Mouse (Mus musculus): Measurements from ENCODE around the gene Cd5. TPM values are rescaled to one million over a fixed set of nuclear protein-coding genes. Genes with fewer than 3 reads are reported as not detected.

The Cd5 gene
- total RNA-seq, 2 experiments from 2014 or later: 0.26 to 0.29 TPM

DNA sequence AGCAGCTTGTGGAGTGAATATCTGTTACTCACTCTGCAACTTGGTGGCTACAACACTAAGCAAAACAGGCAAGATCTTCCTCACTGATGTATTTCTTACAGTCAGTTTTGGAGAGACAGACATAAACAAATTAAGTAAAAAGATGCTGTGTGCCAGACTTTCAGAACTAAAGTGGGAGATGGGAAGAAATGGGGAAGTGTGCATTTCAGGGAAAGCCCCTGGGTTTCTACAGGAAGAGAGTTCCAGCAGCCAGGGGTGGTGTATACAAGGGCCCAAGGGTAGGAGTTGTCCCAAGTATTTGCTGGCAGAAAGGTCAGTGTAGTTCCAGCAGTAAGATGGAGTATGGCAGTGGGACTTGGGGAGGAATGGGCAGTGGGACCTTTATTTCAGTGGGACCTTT, 20.7 kb upstream of the Cd5 start:
- no peak for DNase-seq (ENCODE audit: low spot score in 2 of 2)

DNA sequence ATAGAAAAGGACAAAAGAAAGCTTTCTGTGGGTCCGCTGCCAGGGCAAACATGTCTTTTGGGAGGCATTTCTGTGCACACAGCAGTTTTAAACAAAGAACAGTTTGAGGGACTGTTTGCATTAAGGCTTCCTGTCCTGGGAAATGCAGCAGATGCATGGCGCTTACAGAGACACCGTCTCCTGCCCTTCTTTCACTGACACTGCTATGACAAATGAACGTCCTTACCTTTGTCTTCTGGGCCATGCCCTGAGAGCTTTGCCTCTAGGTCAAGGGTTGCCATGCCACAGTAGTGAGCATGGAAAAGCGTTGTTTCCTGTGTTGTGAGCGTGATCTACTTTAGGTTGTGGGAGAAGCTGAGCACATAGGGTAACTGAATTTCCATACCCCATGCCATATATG, 19.9 kb upstream of the Cd5 start:
- no peak for DNase-seq (ENCODE audit: low spot score in 2 of 2)

DNA sequence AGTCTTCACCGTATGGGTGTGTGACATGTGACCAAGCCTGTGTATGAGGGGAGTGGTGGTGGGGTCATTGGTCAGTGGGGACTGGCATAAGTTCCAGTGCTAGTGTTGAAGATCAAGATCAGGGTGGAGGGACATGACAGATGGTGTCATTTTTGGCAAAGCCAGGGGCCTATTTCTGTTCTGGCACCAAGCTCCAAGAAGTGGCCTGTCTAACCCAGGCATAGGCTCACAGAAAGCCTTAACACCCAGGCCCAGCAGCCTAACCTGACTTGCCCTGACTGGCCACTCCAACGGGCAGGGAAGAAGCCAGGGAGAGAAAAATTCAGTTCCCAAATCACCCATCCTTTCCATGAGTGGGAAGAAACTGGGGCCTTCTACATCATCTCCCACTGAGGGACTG, 18.7 kb upstream of the Cd5 start:
- no peak for DNase-seq (ENCODE audit: low spot score in 2 of 2)

DNA sequence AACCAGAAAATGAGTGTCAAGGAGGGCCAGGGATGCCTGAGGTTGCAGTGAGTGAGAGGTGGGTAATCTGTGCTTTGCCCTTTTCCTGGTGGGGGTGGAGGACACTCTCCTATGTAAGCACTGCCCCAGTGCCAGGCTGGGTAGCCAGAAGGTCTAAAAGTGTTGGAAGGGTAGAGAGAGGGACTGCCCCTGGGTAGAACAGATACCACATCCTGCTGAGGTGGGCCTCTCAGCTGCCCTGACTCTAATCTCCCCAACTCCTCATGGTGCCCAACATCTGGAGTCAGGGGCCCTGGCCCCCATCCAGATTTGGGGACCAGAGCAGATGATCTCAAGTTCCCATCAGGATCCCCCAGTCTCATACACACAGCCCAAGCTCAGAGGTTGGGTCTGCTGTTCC, 18.3 kb upstream of the Cd5 start:
- no peak for DNase-seq (ENCODE audit: low spot score in 2 of 2)

DNA sequence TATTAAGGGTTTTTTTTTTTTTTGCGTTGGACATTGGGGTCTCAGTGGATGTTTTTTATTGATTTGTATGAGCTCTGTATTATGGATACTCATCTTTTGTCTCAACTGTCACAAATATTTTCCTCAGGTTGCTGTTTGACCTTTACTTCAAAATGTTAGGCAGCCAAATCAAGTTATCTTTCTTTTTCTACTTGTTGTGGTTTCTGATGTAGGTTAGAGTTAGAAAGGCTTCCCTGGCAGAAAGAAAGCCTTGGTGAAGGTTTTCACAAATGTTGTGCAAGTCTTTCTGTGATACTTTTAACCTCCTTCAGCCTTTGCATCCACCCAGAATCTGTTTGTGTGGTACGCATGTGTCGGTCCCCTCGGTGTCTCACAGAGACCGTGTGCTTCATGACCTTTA, 13.8 kb upstream of the Cd5 start:
- no peak for DNase-seq (ENCODE audit: low spot score in 2 of 2)

DNA sequence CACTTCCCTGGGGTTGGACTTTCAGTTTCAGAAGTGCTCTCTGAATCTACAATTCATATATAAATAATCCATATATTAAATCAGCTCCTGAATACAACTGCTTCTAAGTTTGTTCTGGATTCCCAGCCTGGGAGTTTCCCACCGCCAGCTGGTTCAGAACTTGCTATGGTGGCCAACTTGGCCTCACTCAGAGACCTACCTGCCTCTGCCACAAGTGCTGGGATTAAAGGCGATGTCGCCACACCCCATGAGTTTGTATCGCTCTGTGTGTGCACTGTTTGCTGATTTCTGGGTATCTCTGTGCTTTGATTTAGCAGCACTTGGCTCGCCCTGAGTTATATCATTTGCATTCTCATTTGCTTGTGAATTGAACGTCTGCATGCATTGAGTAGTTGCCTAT, 13.3 kb upstream of the Cd5 start:
- DNase-seq (ENCODE audit: low spot score in 2 of 2): no peak

DNA sequence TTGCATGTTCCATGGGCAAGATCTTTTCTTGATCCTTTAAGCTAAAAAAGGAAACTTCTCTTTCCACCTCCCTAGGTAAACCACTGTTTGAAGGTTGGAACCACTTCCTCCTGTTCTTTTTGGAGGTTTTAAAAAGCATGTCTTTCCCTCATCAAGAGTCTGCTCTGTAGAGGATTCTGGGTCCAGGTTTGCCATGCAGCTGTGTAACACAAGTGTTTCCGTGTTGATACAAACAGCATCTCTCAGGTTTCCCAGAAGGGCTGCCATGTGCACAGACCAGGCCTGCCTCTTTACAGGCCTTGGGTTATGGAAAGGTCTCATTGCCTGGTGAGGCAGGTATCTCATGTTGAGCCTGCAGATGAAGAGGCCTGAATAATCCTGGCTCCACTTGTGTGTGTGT, 12.8 kb upstream of the Cd5 start:
- DNase-seq (ENCODE audit: low spot score in 2 of 2): no peak

DNA sequence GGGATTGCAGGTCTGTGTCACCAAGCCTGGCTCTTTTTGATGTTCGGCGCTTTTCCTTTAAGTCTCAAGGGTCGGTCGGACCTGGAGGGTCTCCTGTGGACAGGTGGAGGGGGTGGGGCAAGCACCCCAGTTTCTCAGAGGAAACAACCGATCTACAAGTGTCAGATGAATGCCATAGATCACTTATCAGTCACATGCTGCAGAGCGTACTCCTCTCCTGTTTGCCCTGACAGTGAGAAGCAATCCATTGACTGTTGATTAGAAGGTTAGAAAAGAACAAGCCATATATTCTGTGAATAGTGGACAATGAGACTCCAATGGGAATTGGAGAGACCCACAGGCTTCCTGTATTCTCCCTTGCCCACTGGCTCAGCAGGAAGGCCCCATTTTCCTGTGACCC, 11.4 kb upstream of the Cd5 start:
- DNase-seq (ENCODE audit: low spot score in 2 of 2): no peak

DNA sequence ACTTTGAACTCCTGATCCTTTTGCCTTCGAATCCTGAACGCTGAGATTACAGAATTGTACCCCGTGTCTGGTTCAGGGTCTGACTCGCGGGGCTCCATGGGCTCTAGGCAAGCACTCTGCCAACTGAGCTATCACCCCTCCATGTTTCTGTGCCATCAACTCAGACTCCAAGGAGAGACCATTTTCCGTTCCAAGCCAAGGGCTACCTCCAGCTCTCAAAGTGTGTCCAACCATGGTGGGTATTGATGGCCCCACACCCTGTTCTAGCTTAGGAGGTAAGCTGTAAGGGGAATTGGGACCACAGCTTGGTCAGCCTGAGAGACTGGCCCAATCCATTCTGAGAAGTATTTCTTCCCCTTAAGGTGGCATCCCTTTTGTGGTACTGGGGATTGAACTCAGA, 10.5 kb upstream of the Cd5 start:
- DNase-seq (ENCODE audit: low spot score in 2 of 2): no peak

DNA sequence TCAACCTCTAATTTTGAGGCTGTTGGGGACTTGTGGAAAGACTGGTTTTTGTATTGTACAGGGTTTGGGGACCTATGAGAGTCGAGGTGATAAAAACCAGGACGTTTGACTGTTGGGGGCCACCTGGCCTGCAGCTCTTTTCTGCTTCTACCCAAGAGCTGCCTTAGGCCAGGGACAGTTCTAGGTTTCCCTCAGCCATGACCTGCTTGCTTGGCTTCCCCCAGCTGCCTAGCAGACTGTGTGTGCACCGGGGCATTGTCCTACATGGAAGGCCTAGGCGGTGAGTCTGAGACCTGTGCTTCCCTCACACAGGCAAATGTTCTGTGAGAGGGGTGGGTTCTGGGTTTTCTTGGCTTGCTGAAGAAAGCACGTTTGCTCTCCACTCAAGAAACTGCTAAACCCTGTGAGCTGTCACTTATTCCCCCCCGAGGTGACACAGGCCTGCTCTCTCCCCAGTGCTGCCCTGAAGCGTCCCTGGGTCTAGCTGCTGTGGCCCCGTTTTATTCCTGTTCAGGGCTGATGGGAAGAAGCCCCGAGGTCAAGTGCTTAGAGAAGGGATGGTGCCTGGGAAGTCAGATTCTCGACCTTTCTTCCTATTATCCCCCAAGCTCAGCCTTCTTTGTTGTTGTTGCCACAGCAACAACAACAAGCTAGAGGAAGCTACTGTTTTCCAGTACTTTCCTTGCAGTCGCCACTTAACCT, 9.8 kb upstream of the Cd5 start:
- DNase-seq (ENCODE audit: low spot score in 2 of 2): no peak

DNA sequence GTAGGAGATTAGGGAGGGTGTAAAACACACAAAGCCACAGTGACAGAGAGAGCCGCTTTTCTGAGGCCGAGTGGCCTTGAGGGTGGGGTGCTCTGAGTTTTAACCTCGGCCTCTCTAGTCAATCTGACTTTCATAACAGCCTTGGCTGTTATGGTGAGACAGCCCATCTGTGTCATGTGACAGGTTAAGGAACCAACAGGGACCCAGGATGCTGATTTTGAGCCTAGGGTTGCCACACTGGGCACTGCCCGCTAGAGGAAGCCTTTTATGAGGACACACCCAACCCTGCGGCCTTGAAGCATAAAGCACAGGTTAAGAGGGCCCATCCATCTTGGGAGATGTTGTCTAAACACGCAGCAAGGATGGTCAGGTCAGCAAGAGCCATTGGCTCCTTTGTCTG, 8.9 kb upstream of the Cd5 start:
- DNase-seq (ENCODE audit: low spot score in 2 of 2): no peak

DNA sequence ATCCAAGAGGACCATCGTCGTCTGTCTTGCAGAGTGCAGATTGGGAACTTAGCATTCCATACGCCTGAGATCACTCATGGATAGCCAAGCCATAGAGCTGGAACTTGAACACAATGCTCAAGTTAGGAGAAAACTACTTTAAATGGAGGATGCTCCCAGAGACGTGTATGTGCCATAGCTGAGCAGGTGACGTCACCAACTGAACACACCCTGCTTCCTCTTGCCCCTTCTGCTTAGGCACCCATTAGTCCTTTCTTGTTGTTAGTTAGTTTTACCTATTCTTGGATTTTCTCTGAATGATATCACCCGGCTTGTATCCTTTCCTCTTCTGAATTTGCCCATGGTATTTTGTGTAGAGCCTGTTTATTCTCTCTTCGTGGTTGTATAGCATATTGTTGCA, 8.4 kb upstream of the Cd5 start:
- DNase-seq (ENCODE audit: low spot score in 2 of 2): no peak

DNA sequence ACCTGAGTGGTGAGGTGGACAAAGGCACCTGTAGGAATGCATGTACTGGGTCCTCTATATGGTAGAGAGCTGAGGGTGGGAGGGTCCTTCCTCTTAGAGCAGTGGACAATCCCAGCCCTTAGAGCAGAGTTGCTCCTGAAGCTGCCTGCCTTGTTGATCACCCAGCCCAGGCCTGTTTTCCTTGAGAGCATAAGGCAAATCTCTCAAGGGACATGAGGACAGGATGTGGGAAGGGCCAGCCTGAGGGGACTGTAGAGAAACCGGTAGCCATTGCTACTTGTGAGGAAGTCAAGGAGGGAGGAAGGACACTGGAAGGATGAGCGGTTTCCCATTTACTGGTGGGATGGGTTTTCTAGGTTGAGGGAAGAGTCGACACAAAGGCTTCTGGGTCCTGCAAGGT, 3.8 kb upstream of the Cd5 start:
- DNase-seq (ENCODE audit: low spot score in 2 of 2): no peak

DNA sequence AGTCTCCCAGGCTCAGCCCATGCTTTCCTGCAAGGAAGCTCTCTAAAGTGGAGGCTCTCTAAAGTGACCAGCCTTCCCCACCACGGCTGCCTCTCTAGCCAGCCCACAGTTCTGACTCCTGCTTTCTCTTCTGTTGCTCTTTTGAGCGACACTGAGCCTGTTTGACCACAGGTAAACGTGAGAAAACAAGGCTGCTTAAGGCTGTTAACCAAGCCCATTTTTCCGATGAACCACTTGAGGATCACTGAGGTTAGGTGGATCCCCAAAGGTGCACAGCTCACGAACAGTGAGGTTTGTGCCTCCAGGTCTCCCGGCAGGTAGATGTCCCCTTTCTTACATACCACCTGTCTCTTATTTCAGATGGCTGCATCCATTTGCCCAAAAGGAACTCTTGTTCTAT, 3.3 kb upstream of the Cd5 start:
- DNase-seq (ENCODE audit: low spot score in 2 of 2): no peak

DNA sequence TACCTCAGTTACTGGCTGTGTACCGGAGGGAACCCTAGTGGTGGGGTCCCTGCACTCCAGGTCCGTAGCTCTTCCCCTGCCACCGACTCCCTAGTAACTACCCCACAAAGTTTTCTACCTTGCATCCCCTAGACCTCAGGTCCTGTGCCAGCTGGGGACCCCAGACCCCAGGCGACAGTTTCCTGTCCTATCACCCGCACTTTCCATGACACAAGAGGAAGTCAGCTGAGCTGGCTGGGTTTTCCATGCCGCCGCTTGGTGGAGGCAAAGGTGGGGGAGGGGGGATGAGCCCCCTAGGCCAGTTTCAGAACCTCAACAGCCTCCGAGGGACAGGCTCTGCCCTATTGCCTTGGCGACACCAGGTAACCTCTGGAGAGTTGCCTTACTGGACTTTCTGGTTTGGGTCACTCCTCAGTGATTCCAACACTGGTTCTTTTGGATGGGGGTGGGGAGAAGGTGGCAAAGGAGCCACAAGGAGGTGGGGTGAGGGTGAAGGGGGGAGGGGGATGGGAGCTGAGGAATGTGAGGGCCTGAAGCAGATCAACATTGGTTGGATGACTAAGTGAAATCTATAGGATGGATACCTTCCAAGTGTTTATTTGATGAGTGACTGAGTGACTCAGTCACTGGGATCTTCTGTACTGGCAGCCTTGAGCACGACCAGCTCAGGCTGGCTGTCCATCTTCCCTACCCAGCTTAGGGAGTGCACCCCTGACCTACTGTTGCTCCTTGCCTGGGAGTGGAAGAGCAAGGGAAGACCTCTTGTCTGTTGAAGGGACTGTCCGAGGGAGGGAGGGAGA, 2.0 kb upstream of the Cd5 start:
- no peak for DNase-seq (ENCODE audit: low spot score in 2 of 2)

DNA sequence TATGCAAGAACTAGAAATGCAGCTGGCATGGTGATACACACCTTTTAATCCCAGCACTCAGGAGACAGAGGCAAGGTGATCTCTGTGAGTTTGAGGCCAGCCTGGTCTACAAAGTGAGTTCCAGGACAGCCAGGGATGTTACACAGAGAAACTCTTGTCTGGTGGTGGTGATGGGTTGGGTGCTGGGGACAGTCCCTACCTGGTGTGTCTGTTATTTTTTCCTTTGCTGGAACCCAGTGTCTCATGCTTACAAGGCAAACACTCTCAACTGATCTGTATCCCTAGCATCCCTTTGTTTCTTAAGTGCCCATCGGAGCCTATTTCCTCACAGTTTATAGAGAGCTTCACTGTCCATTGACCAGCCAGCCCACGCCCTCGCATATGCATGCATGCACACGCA, 1.1 kb upstream of the Cd5 start:
- no peak for DNase-seq (ENCODE audit: low spot score in 2 of 2)

DNA sequence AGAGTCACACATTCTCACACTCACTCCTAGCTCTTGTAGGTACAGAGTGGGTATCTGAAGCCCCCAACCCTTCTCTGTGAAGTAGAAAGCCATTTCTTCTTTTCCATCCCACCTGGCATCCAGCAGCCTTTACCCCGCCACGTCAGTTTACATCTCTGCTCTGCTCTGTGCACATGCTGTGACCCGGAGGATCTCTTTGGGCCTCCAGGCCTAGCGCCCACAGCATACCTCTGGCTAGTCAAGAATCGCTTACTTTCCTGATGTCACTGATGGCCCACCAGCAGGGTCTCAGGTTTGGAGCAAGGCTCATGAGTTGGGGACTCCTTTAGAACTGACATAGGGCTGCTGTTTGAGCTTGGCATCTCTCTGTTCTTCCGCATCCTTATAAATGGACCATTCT, 764 bp downstream of the Cd5 start:
- DNase-seq (ENCODE audit: low spot score in 2 of 2): no peak

DNA sequence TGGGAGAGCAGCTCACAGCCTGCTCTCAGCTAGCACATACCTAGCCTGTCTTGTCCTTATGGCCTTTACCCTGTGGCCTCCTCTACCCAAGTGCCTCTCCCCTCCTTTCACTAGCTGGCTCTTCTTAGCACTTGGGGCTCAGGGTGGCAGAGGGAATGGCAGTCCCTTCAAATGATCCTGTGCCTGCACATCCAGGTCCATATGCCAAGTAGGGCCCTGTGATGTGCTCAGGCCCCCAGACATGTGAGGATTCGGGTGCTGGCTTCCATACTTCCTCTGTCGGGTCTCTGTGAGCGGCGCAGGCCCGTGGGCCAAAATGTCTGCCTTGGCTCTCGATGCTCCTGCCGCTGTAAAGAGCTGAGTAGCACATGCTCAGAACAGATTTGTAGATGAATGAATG, 2.9 kb downstream of the Cd5 start:
- DNase-seq (ENCODE audit: low spot score in 2 of 2): no peak

DNA sequence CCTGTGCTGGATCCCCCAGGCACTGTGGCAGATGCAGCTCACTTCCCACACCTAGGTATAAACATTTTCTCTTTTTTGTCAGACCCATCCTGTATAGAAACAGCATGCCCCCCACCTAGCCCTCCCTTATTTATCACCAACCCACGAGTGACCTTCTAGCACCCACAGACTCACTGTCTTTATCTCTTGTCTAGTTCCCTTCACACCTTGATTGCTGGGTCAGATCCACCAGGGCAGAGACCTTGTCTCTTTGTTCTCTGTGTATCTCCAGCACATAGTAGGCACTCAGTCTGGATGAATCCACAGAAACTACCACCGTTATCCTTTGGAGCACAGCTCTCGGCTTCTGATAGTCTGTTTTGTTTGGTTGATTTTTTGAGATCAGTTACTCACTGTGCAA, 3.7 kb downstream of the Cd5 start:
- no peak for DNase-seq (ENCODE audit: low spot score in 2 of 2)

DNA sequence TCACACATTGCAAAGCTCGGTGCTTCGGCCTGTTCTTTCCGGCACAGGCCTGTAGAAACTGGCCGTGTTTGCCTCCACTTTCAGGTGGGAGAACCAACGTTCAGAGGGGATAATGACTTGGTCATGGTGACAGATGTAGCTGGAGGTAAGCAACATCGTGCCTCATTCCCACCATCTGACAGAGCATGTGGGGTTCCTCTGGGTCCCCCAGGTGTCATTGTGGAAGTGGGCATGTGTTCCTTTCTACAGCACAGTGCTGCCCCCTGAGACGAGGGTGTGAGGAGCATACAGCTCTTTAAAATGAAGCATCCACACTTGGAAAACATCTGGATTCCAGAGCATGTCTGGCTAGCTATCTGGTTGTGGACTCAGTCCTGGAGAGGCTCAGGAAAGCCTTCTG, 4.2 kb downstream of the Cd5 start:
- no peak for DNase-seq (ENCODE audit: low spot score in 2 of 2)

DNA sequence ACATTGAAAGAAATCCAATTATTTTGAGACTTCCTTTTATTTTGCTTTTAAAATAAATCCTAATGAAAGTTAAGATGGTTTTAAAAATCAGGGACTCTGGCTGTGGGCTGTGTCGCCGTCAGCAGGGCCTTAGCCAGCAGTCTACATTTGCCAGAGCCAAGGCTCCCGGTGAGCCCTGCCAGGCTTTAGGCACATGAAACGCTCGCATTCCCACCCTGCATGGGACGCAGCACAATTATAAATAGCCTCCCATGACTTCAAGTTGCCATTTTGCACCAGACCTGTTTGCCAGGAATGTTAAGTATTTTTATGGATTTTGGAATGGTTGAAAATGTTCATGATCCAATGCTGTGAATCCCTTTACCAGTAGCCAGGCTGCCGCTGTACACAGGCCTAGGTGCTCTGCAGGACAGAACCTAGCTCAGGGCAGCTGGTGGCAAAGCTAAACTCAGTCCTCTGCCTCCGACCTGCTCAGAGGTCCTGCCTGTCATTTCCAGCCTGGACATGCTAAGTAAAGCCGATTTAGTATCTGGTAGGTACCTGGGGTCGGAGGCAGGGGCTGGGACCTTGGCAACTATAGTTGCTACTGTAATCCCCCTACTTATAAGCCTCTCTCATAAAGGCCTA, 5.2 kb downstream of the Cd5 start:
- no peak for DNase-seq (ENCODE audit: low spot score in 2 of 2)

DNA sequence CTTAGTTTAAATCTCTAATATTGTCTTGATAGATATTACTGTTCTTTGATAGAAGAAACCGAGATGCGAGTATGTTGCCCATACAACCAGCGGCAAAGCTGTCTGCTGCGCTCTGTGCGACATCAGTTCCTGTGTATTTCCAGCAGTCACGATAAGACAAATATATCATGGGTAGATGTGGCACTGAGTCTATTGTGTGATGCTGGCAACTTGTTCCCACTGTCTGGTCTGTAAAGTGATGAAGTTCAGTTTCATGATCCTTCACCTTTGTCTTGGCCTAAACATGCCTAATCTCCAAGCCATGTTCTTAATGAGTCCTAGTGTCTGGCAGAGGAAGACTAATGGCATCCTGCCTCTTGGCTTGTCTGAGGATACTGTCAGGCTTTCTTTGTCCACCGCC, 6.1 kb downstream of the Cd5 start:
- DNase-seq (ENCODE audit: low spot score in 2 of 2): no peak

DNA sequence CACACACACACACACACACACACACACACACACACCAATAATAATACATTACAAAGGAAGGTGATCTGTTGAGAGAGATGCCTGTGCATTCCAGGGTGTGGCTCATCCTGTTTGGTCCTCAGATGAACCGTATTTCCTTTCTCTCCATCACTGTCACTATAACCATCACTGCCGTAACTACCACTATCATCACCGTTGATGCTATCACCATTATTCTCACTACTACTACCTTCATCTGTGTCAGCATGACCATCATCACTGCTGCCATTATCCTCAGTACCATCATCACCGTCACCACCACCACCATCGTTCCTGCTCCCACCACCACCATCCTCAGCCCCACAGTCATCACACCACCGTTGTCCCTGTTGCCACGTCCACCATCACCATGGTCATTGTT, 6.8 kb downstream of the Cd5 start:
- DNase-seq (ENCODE audit: low spot score in 2 of 2): no peak

Measured in gastrocnemius, postnatal 4 days (tissue).